Mouse (Mus musculus) heart, postnatal 36 days (tissue): ENCODE measurements at regions not wholly inside any gene's neighbourhood (a gene's known extent, or its start where the extent isn't known, plus 50 kb on each side); places are given as distances from the start of the nearest gene placed in this dataset.

Experiments used
- DNase-seq, 2 experiments: peaks; one replicate each; pipeline ENCODE4 v3.0.0; 2021 to 2022
- intact Hi-C: fragments of 180-260 bp; cut with DNase I; formaldehyde crosslinking; loops from one replicate; pipeline ENCODE4 v1.15.1; 2025

- DNase-seq: no peak
- intact Hi-C loops: no loop called here
These were observed 74.1 kb upstream of the Auts2 start for GRCm38 (mm10) chr5:132617241-132617640.

- intact Hi-C loops: no loop called here
- no peak for DNase-seq
These were observed 66.1 kb upstream of the Auts2 start for GRCm38 (mm10) chr5:132609251-132609650.

- intact Hi-C loops: no loop called here
- no peak for DNase-seq
These were observed 63.1 kb upstream of the Auts2 start for GRCm38 (mm10) chr5:132606216-132606615.

GRCm38 (mm10) chr5:132594796-132595195 is 51.7 kb upstream of the Auts2 start:
- intact Hi-C loops: no loop called here
- no peak for DNase-seq
